Mouse (Mus musculus) adrenal gland, postnatal 0 days (tissue): ENCODE measurements around the gene Med15. TPM values are rescaled to one million over a fixed set of nuclear protein-coding genes. Genes with fewer than 3 reads are reported as not detected.

Experiments used
- polyA plus RNA-seq: library from polyadenylated mRNA; unstranded; fragments of >200 nt; fragmentation: Nextera tagmentation; extraction: Ambion mirVana; gene quantifications from 2 replicates; pipeline ENCODE4 v1.2.1, GENCODE M21; 2015

Med15 gene
- polyA plus RNA-seq, result 21.9 and 32.5 TPM in 2 replicates

DNA sequence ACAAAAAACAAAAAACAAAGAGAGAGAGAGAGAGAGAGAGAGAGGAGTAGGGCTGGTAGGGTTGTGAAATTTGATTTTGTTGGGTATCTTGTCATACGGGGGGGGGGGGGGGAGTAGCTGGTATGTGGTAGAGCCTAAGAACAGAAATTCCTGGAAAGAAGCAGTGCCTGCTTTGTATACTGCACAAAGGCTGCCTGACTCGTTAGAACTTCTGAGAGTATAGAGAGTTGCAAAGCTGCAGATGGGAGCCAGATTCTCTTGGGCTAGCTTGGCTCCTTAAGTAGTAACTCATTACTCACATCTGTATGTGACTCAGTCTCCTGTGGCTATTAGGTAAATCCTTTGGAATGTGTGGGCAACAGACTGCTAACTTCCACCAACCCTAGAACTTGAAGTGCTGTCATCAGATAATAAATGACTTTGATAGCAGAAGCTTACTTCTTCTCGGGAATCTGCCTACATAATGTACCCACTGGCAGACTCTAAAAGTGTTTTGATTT is at the start of gene Med15:
Gene Med15 (minus strand): TSS at position 51 of the 500 bp plus-strand sequence.

DNA sequence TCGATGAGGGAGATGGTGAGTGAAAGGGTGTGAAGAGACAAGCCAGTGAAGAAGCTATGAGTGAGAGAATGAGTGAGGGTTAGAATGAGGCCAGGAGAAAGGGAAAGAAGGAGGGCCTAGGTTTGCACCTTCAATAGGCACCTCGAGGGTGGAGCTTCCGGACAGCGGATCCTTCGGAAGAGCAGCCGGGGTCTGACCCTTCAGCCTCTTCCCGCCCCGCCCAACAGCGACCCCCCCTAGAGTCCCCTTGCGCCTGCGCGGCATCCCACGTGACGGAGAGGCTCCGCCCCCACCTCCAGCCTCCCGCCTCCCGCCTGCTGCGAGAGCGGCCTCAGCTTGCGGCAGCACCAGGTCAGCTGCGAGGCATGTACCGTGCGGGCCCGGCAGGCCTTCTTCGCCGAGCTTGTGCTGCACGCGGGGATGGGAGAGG is 26.7 kb upstream of the Med15 start, which contains the start of gene Klhl22:
Gene Klhl22 (plus strand): TSS at position 275 of the 430 bp plus-strand sequence.

DNA sequence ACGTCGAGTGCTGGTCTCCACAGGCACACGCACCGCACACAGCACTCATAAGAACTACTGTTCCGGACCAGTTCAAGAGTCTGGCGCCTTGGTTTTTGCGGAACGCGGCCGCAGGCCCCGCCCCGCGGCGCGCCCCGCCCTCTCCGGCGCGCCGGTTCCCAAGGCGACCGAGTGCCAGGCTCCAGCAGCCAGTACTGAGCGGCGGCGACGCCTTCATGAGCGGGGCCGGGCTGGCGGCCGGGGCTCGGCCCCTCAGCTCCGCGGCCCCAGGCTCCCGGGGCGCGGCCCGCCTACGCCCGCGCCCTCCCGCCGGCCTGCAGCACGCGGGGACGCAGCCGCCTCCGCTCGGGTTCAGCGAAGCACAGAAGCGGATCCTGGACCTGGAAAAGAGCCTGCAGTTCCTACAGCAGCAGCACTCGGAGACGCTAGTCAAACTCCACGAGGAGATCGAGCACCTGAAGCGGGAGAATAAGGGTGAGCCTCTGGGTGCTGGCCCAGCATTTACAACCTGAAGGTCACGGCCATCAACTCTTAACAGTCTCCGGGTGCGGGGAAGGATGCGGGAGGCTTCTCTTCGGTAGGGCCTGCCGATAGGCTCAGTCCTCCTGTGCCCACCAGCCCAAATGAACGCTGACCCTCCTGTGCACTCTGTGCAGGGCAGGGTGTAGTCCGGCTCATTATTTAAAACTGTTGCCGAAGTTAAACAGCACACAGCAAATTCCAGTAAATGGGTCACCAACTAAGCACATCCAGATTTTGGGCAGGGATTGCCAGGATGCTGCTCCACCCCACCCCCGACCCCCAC is 86.2 kb downstream of the Med15 start, which contains the start of gene Ccdc74a:
Gene Ccdc74a (plus strand): TSS at position 161 of the 805 bp plus-strand sequence.

DNA sequence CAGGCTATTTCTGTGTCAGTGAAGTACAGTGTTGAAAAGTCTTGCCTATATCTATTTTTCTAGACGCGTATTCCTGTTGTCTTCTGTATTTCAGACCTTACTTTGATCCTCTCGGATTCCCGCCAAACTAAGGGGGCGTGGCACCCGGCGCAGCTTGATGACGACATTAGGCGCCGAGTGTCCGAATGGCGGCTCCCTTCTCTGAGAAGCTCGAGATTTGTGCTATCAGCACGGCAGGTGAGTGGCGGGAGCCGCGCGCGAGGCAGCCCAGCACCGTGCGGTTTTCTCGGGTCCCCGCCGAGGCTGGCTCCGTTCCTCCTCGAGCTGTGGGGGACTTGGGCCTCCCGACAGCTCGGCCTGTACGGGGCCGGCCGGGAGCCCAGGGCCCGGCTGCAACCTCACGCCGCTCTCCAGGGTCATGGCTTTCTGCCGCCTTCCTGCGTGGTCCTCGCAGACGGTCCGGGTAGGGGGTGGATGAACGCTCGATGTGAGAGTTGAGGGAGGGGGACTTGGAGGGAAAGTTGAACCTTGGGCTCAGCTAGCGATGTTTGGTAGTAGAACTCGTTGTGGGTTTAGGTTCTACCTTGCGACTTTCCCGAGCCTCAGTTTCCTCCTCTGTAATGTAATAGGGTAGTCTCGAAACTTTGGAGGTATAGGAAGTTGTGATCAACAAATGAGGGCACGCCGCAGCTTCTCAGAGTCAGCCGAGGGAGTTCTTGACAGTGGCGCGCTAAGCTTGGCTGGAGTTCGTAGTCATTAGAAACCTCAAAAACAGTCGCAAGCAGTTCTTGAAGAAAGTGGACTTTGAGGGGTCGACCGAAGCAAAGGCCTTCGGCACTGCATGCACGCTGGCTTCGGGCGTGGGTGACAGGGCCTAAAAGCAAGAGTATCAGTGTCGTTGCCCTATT is 113.2 kb downstream of the Med15 start, which contains the start of gene Smpd4:
Gene Smpd4 (plus strand): TSS at position 157 of the 908 bp plus-strand sequence.

Other genes starting within 250 kb of the Med15 start
- 2.3 and 6.2 TPM in 2 replicates for gene Aifm3, start 243.3 kb downstream of the Med15 start, polyA plus RNA-seq
- gene Lztr1, start 224.2 kb downstream of the Med15 start, polyA plus RNA-seq, result 42.0 and 49.2 TPM in 2 replicates
- gene Thap7, start 201.8 kb downstream of the Med15 start, polyA plus RNA-seq, result 54.2 and 57.5 TPM in 2 replicates
- 0.30 and 0.52 TPM in 2 replicates for gene Lrrc74b, start 171.6 kb downstream of the Med15 start, polyA plus RNA-seq
- 0.81 and 0.96 TPM in 2 replicates for gene P2rx6, start 171.0 kb downstream of the Med15 start, polyA plus RNA-seq
- 10.7 and 23.6 TPM in 2 replicates for gene Slc7a4, start 149.7 kb downstream of the Med15 start, polyA plus RNA-seq
- 10.5 and 12.4 TPM in 2 replicates for gene Smpd4, start 113.5 kb downstream of the Med15 start, polyA plus RNA-seq
- 11.4 and 16.4 TPM in 2 replicates for gene Ccdc74a, start 86.4 kb downstream of the Med15 start, polyA plus RNA-seq
- 31.6 and 40.0 TPM in 2 replicates for gene Klhl22, start 26.7 kb upstream of the Med15 start, polyA plus RNA-seq
- gene Scarf2, start 64.4 kb upstream of the Med15 start, polyA plus RNA-seq, result 18.1 and 30.6 TPM in 2 replicates
- not detected in 2 replicates for gene B830017H08Rik, start 100.2 kb upstream of the Med15 start, polyA plus RNA-seq
- 0.68 and 1.5 TPM in 2 replicates for gene Car15, start 105.5 kb upstream of the Med15 start, polyA plus RNA-seq
- gene Gm20518, start 158.8 kb upstream of the Med15 start, polyA plus RNA-seq, result not detected in 2 replicates
- gene Tssk1, start 161.3 kb upstream of the Med15 start, polyA plus RNA-seq, result 0.04 TPM in 1 of 2 replicates, not detected in the other
- gene Dgcr2, start 165.7 kb upstream of the Med15 start, polyA plus RNA-seq, result 34.3 and 42.9 TPM in 2 replicates
- not detected in 2 replicates for gene Tssk2, start 165.7 kb upstream of the Med15 start, polyA plus RNA-seq
- 18.2 and 22.6 TPM in 2 replicates for gene Ess2, start 178.5 kb upstream of the Med15 start, polyA plus RNA-seq
- gene Gsc2, start 182.2 kb upstream of the Med15 start, polyA plus RNA-seq, result not detected in 2 replicates
- gene Slc25a1, start 195.3 kb upstream of the Med15 start, polyA plus RNA-seq, result 107 and 132 TPM in 2 replicates
- gene Vpreb2, start 247.5 kb upstream of the Med15 start, polyA plus RNA-seq, result 0.29 TPM in 1 of 2 replicates, not detected in the other